Mouse (Mus musculus): ENCODE data around the gene Actrt2. TPM values are rescaled to one million over a fixed set of nuclear protein-coding genes. Genes with fewer than 3 reads are reported as not detected.

Actrt2 gene
- total RNA-seq, 2 experiments from 2014 or later, result not detected

DNA sequence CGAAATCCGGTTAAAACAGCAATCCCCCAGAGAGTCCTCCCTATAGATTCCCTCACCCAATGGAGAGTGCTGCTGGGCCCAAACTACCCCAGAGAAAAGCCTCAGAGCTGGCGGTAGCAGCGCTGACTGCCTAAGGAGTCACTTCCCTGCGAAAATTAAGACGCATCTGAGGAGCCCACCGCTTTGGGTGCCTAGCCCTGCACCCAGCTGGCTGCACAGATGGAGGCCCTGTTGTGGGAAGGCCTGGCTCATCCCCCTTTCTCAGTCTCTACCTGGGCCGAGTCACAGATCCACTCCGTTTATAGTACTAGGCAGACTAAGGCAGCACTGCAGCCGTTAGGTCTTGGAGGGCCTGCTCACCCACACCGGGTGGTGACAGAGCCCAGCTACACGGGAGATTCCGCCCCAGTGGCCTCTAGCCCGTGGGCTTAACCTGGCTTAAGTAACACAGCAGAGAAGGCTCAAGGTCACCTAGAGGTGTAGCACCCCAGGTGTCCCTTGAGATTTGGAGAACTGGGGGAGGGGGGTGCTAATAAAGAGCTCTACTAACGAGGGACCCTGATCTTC, 29.3 kb downstream of the Actrt2 start:
- DNase-seq (ENCODE audit: low spot score in 2 of 2), result no peak

GRCm38 (mm10) chr4:154637468-154638319, 30.0 kb downstream of the Actrt2 start:
- no peak for DNase-seq (ENCODE audit: low spot score in 2 of 2)

GRCm38 (mm10) chr4:154636721-154637311, 30.9 kb downstream of the Actrt2 start, which contains the start of gene Prdm16:
Gene Prdm16, minus strand, starts transcription at chr4:154636873.
- DNase-seq (ENCODE audit: low spot score in 2 of 2), result no peak

- DNase-seq (ENCODE audit: low spot score in 2 of 2), result no peak
These were observed 31.6 kb downstream of the Actrt2 start for GRCm38 (mm10) chr4:154636053-154636433.

GRCm38 (mm10) chr4:154635241-154636052, 32.2 kb downstream of the Actrt2 start:
- DNase-seq (ENCODE audit: low spot score in 2 of 2), result no peak

DNA sequence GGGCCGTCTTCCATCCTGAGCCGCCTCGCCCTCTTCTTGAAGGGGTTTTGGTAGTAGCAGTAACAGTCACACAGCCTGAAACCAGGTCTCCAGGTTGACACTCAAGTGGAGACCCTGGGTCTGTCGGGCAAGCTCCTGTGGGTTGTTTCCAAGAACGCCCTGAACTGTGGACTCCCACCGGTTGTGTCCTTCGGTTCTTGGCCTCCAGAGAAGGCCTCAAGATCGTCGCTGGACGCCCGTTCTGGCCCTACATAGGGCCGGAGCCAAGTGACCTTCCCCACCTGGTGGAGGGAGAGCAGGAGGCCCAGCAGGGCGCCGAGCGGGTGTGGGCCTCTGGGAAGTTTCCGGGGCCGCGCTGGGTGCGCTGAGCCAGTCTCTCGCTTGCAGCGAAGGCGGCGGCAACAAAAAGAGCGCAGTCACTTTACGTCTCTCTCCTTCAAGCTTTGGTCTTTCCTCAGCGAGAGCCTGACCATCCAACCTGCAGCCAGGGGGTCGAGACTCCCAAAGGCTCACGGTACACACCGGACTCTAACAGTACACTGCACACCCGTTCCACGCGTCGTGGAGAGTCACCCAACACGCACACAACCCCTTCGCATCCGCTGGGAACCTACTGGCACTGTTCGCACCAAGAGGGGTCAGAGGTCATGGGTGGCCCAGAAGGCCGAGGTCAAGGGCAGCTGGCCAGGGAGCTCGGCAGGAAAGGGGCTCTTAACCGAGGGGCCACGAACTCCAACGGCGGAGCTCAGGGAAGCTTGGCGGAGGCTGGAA, 33.0 kb downstream of the Actrt2 start:
- no peak for DNase-seq (ENCODE audit: low spot score in 2 of 2)

DNA sequence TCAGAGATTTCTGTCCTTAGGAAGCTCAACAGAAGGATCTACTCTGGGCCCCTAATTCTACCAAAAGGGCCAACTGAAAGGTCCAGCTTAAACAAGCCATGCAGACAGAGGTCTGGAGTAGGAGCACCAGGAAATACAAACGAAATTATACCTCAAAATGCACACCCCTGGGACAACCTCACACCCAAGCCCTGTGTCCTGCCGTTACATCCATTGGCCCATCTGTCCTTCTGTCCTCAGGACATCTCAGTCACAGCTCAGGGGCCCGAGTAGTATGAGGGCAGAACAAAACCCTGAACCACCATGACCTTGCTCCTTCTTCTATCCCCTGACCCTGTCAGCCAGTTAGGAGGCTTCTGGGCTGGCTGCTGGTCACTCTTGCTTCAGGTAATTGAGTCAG, 33.7 kb downstream of the Actrt2 start:
- DNase-seq (ENCODE audit: low spot score in 2 of 2), result no peak

DNA sequence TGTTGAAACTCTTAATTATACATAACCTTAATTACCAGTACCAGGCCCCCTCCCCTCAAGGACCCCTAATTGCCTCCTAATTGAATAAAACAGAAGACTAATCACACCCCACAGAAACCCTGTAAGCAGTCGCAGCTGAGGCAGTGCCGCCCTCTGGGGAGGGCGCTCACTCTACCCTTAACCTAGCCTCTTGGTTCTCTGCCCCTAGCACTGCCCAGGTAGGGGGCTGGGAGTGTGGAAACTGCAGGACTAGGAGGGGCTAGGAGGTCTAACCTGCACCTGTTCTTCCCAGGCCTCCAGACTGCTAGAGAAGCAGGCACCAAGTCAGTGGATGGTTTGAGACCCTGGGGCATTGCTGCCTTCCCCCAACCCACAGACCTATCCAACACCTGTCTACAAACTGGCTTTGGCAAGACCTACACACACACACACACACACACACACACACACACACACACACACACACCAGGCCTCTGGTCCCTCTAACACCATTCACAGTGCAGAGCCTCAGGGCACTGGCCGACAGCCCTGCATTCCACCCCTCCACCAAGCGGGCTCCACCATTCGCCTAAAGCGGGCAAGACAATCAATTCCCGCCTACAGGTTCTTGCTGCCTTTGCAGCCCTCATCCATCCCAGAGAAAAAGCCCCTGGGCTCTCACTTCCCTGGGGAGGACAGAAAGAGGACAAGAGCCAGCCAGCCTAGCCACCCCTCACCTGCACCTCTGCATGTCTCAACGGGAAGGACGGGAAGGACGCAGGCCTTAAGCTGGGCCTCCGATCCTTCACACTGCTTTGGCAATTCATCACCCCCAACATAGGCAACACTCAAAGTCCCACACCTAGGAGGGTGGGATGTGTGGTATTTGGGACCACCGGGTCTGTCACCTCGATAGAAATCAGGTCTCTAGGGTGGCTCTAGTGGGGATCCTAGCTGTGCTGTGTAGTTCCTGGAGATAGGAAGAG, 34.6 kb downstream of the Actrt2 start:
- no peak for DNase-seq (ENCODE audit: low spot score in 2 of 2)

DNA sequence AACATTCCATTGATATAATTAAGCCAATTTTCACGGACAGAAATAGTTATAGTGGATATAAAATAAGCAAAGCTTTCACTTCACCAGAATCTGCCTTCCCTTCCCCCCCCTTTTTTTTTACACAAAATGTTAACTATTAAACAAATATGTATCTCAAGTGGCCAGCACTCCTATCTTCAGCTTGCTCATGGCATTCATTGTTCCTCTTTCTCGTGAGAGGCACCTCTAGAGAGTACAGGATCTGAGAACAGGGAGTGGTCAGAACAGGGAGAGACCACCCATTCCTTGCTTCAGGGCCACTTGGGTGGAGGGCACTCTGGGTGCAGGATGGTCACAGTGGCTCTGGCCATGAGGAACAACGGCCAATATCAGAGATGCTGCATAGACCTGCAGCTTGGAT, 36.9 kb downstream of the Actrt2 start:
- DNase-seq (ENCODE audit: low spot score in 2 of 2), result no peak

- DNase-seq (ENCODE audit: low spot score in 2 of 2), result no peak
These were observed 40.1 kb downstream of the Actrt2 start for GRCm38 (mm10) chr4:154627419-154628142.

DNA sequence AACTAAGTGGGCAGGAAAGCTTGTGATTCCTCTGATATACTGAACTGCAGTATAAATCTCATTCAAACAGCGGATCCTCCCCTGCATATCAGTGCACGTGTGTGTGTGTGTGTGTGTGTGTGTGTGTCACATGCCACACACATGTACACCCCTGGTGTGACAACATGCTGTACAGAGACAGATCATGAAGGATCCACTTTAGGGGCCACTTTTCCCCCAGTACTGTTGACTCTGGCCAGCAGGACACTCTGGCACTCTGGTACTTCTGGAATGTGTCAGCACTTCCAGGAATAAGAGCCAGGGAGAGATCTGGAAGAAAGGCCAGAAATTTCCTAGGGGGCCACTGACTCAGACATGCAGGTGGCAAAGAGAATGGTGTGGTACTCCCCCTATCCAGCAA, 41.4 kb downstream of the Actrt2 start:
- DNase-seq (ENCODE audit: low spot score in 2 of 2), result no peak

- DNase-seq (ENCODE audit: low spot score in 2 of 2), result no peak
These were observed 42.0 kb downstream of the Actrt2 start for GRCm38 (mm10) chr4:154625710-154626109.

- DNase-seq (ENCODE audit: low spot score in 2 of 2), result no peak
These were observed 44.4 kb downstream of the Actrt2 start for GRCm38 (mm10) chr4:154623241-154623640.

DNA sequence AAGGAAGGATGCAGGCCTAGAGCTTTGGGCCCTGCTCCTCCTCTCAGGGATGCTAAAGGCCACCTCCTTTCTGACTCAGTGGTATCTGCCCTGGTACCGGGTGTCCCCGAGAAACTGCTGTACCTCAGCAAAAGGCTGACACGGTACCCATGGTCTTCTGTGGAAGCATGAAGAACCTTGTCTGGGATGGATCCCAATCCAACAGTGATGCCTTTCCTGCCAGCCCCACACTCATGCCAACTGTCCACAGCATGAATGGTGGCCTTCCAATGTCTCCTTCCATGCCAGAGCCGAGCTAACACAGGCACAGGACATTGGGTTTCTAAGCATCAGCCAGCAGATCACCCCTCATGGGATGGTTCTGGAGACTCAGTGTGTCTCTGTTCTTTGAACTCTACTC, 45.1 kb downstream of the Actrt2 start:
- DNase-seq (ENCODE audit: low spot score in 2 of 2), result no peak

Other genes starting within 250 kb of the Actrt2 start
- gene Prdm16, start 31.0 kb downstream of the Actrt2 start, total RNA-seq (2021), result 1 to 10 TPM; 8.3 to 8.8 TPM
- 1 to 10 TPM; 1.9 to 2.0 TPM for gene Ttc34, start 169.6 kb upstream of the Actrt2 start, total RNA-seq (2021)
- under 1 TPM; 0.60 to 0.70 TPM for gene Mmel1, start 201.7 kb upstream of the Actrt2 start, total RNA-seq (2021)
- 10 to 100 TPM; 67.7 to 70.2 TPM for gene Fam213b, start 231.3 kb upstream of the Actrt2 start, total RNA-seq (2021)

All from left cerebral cortex, adult 18-20 months (tissue).